Mouse (Mus musculus): ENCODE data around the gene Ccar1.

DNA sequence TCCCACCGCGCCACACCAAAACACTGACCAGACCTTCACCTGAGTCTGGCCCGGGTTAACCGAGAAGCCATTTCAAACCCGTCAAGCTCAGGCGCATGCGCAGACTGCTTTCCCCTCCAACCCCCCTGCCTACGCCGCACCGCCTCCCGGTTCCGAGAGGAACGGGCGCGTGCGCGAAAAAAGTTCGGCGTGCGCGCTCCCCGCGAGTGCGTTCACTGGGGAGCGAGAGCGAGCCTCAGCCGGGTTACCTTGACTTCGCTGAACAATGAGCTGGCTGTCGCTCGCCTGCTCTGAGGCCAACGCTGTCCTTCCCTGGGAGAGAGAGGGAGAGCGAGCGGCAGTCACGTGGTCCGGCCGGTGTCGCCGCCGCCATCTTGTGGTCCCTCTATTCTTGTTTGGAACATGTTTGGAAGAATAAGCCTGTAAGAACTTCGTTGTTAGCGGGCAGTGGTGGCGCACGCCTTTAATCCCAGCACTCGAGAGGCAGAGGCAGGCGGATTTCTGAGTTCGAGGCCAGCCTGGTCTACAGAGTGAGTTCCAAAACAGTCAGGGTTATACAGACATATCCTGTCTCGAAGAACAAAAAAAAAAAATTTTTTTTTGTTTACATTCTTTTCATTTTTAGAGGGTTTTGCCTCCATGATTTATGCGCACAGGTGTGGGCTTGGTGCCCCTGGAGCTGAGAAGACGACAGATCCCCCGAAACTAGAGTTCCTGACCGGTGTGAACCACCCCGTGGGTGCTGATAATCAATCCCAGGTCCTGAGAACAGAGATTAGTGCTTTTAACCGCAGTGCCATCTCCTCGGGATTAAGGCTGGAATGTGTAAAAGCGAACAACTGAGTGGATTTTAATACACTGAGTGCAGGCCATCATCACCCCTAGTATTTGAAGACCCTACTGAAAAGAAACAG is at the start of gene Ccar1:
- peak; percentile 87 for TF ChIP-seq POLR2A (IDR thresholded peaks at IDR 0.05; ENCODE audit: insufficient read depth, low read depth, low read length)
- TF ChIP-seq CTCF (IDR thresholded peaks at IDR 0.05) = peak; percentile 9; the same call in 1 of the 2 replicates
- TF ChIP-seq EP300 (IDR thresholded peaks at IDR 0.05; ENCODE audit: insufficient read depth, low read depth, low read length) = 0 out of 2 replicates have a peak, but pooled peaks have one; percentile 33
